Mouse (Mus musculus): ENCODE results near the gene Tmem151a.

DNA sequence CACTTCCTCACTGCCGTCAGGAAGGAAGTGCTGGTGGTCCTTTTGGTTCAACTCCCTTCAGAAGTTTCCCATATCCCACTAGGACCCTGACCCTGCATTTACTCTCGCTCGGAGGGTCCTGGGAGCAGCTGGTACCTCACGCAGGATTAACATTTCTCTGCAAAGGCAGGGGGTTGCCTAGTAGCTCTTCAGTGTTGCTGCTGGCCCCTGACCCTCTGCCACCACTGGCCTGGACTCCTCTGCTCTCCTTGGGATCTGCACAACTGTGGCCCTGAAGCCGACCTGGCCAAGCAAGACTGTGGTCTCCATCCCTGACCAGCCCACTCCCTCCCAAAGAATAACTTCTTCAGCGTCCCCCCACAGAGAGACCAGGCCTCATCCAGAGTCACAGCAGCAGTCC, 36.0 kb downstream of the Tmem151a start:
- TF ChIP-seq CTCF (IDR thresholded peaks at IDR 0.05; ENCODE audit: insufficient read depth, low read depth, low read length), result no peak
- TF ChIP-seq POLR2A (IDR thresholded peaks at IDR 0.05; ENCODE audit: insufficient read depth, low read depth, low read length), result no peak
